Comparison of ENCODE assay signal across 18 mouse cellular contexts in the genomic region with DNA sequence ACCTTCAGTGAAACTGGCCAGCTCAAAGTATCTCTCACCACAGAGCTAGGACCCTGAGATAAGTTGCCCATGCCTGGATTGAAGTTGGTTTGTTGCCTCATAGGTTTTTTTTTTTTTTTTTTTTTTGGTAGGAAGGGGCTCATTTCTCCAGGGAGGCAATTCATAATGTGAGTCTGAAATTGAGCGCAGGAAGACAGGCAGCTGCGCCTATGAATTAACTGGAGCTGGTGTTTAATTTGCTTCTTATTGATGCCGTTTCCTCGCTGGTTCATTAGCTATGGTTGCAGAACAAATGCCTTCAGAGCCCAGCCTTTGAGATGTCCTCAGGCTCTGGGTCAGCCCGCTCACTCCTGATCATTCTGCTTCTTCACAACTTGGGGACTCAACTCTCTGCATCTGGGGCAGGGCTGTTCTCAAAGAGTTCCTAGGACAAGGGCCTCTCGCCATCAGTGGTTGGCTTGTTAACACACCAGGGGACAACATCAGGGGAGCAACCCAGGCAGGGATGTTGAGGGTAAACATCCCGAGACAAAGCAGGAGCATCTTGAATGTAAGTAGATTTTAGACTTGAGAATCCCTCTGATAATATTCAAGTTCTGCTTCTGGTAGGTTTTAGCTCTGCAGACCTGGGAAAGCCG.
DNase-seq lines count a peak whose midpoint lies in the region; ATAC-seq and TF ChIP-seq lines count a peak whose summit lies in the region.
"Had no signal": no experiment of that assay in that cellular context is flagged by ENCODE, and none has a peak within 500 bp of the region (broad histone marks: within the 10 kb centered on the region; RNA-seq: fewer than 3 reads in every experiment).

No protein-coding gene starts in this region.

- H3K4me3 ChIP-seq in forebrain, embryonic 14.5 days (ENCODE audit: low read depth, low read length) = no peak overlapping the region
- H3K4me3 ChIP-seq in forebrain, embryonic 16.5 days (replicated peaks; ENCODE audit: low read length) = no peak overlapping the region
- H3K4me3 ChIP-seq in hindbrain, embryonic 12.5 days = no peak overlapping the region
- H3K4me3 ChIP-seq in hindbrain, embryonic 14.5 days (replicated peaks; ENCODE audit: low read length) = no peak overlapping the region
- H3K4me3 ChIP-seq in midbrain, postnatal 0 days (ENCODE audit: low read depth, low read length) = no peak overlapping the region
- H3K4me3 ChIP-seq in midbrain, embryonic 11.5 days (ENCODE audit: low read depth, low read length) = no peak overlapping the region
- H3K4me3 ChIP-seq: embryonic facial prominence, embryonic 12.5 days had no signal

- TF ChIP-seq CTCF in midbrain, postnatal 0 days (IDR thresholded peaks at IDR 0.05) = no peak

- no peaks in the 10 kb centered on the region for H3K9me3 ChIP-seq in forebrain, embryonic 14.5 days (replicated peaks; ENCODE audit: control insufficient read depth, low read length)
- no peaks in the 10 kb centered on the region for H3K9me3 ChIP-seq in forebrain, embryonic 16.5 days (ENCODE audit: control insufficient read depth, low read length)
- H3K9me3 ChIP-seq in hindbrain, embryonic 12.5 days (replicated peaks) = no peaks in the 10 kb centered on the region
- no peaks in the 10 kb centered on the region for H3K9me3 ChIP-seq in hindbrain, embryonic 14.5 days (ENCODE audit: control insufficient read depth, low read length)
- no peaks in the 10 kb centered on the region for H3K9me3 ChIP-seq in midbrain, postnatal 0 days (ENCODE audit: low read length)
- no peaks in the 10 kb centered on the region for H3K9me3 ChIP-seq in midbrain, embryonic 11.5 days (ENCODE audit: control insufficient read depth, low read length)
- H3K9me3 ChIP-seq: embryonic facial prominence, embryonic 12.5 days had no signal

- no peaks in the 10 kb centered on the region for H3K4me1 ChIP-seq in forebrain, embryonic 14.5 days (ENCODE audit: control insufficient read depth, insufficient read depth, low read length)
- no peaks in the 10 kb centered on the region for H3K4me1 ChIP-seq in forebrain, embryonic 16.5 days (replicated peaks; ENCODE audit: control insufficient read depth, insufficient read depth, low read length)
- peaks cover 6% of the 10 kb centered on the region; the same call in 1 of the 2 replicates for H3K4me1 ChIP-seq in hindbrain, embryonic 12.5 days
- 0 out of 2 replicates have a peak, but pooled peaks cover 6% of the 10 kb centered on the region for H3K4me1 ChIP-seq in hindbrain, embryonic 14.5 days (replicated peaks; ENCODE audit: control insufficient read depth, insufficient read depth, low read length)
- H3K4me1 ChIP-seq in midbrain, postnatal 0 days (ENCODE audit: insufficient read depth, low read length) = no peaks in the 10 kb centered on the region
- no peaks in the 10 kb centered on the region for H3K4me1 ChIP-seq in midbrain, embryonic 11.5 days (ENCODE audit: control insufficient read depth, insufficient read depth, low read length)
- H3K4me1 ChIP-seq: embryonic facial prominence, embryonic 12.5 days had no signal

- no peaks in the 10 kb centered on the region for H3K27me3 ChIP-seq in forebrain, embryonic 14.5 days (replicated peaks; ENCODE audit: control insufficient read depth, insufficient read depth, low read length)
- no peaks in the 10 kb centered on the region for H3K27me3 ChIP-seq in forebrain, embryonic 16.5 days (replicated peaks; ENCODE audit: control insufficient read depth, insufficient read depth, low read length)
- no peaks in the 10 kb centered on the region for H3K27me3 ChIP-seq in hindbrain, embryonic 12.5 days
- no peaks in the 10 kb centered on the region for H3K27me3 ChIP-seq in hindbrain, embryonic 14.5 days (ENCODE audit: control insufficient read depth, insufficient read depth, low read length)
- no peaks in the 10 kb centered on the region for H3K27me3 ChIP-seq in midbrain, postnatal 0 days (ENCODE audit: insufficient read depth, low read length)
- H3K27me3 ChIP-seq in midbrain, embryonic 11.5 days (ENCODE audit: control insufficient read depth, insufficient read depth, low read length) = no peaks in the 10 kb centered on the region
- H3K27me3 ChIP-seq: embryonic facial prominence, embryonic 12.5 days had no signal

- 57% methylated on average over 8 of the region's 8 CpGs for whole genome bisulfite sequencing in forebrain, embryonic 14.5 days
- WGBS in forebrain, embryonic 16.5 days = 59% methylated on average over 8 of the region's 8 CpGs
- WGBS in hindbrain, embryonic 12.5 days = 56% methylated on average over 8 of the region's 8 CpGs
- 41% methylated on average over 8 of the region's 8 CpGs for WGBS in hindbrain, embryonic 14.5 days
- 55% methylated on average over 8 of the region's 8 CpGs for WGBS in midbrain, postnatal 0 days
- 69% methylated on average over 8 of the region's 8 CpGs for WGBS in midbrain, embryonic 11.5 days

- DNase-seq in forebrain, embryonic 14.5 days (ENCODE audit: low spot score) = peak; percentile 27
- DNase-seq in hindbrain, embryonic 14.5 days (ENCODE audit: low spot score) = no peak
- DNase-seq in midbrain, postnatal 0 days (ENCODE audit: low spot score) = peak; percentile 28
- DNase-seq in midbrain, embryonic 11.5 days (ENCODE audit: low spot score, missing footprints) = no peak
- DNase-seq in kidney, postnatal 10 days = no peak
- DNase-seq: adrenal gland, postnatal 10 days; B cell, adult 2 months; cerebellum, adult 11-12 months; cerebellum, adult 9-10 months; cerebellum, postnatal 25 days; forebrain, postnatal 0 days; gastrocnemius, postnatal 14 days; heart, postnatal 10 days had no signal

- H3K9ac ChIP-seq in forebrain, embryonic 14.5 days (ENCODE audit: low read length) = no peak overlapping the region
- no peak overlapping the region for H3K9ac ChIP-seq in forebrain, embryonic 16.5 days (replicated peaks; ENCODE audit: low read depth, low read length)
- H3K9ac ChIP-seq in hindbrain, embryonic 12.5 days = no peak overlapping the region
- H3K9ac ChIP-seq in hindbrain, embryonic 14.5 days = no peak overlapping the region
- H3K9ac ChIP-seq in midbrain, postnatal 0 days (replicated peaks; ENCODE audit: low read length, poor library complexity, severe bottlenecking) = no peak overlapping the region
- H3K9ac ChIP-seq in midbrain, embryonic 11.5 days (ENCODE audit: low read length) = no peak overlapping the region
- H3K9ac ChIP-seq: embryonic facial prominence, embryonic 12.5 days; forebrain, postnatal 0 days had no signal

- no peaks in the 10 kb centered on the region for H3K36me3 ChIP-seq in forebrain, embryonic 14.5 days (ENCODE audit: control insufficient read depth, insufficient read depth, low read length)
- no peaks in the 10 kb centered on the region for H3K36me3 ChIP-seq in forebrain, embryonic 16.5 days (ENCODE audit: control insufficient read depth, insufficient read depth)
- H3K36me3 ChIP-seq in hindbrain, embryonic 12.5 days = no peaks in the 10 kb centered on the region
- H3K36me3 ChIP-seq in hindbrain, embryonic 14.5 days (replicated peaks; ENCODE audit: control insufficient read depth, insufficient read depth) = no peaks in the 10 kb centered on the region
- no peaks in the 10 kb centered on the region for H3K36me3 ChIP-seq in midbrain, postnatal 0 days (ENCODE audit: insufficient read depth, low read length)
- no peaks in the 10 kb centered on the region for H3K36me3 ChIP-seq in midbrain, embryonic 11.5 days (ENCODE audit: control insufficient read depth, insufficient read depth, low read length)
- H3K36me3 ChIP-seq: embryonic facial prominence, embryonic 12.5 days had no signal

- no peak overlapping the region for H3K4me2 ChIP-seq in forebrain, embryonic 14.5 days (ENCODE audit: low read length)
- no peak overlapping the region for H3K4me2 ChIP-seq in forebrain, embryonic 16.5 days (ENCODE audit: low read length)
- H3K4me2 ChIP-seq in hindbrain, embryonic 12.5 days (replicated peaks) = no peak overlapping the region
- H3K4me2 ChIP-seq in hindbrain, embryonic 14.5 days (replicated peaks) = no peak overlapping the region
- H3K4me2 ChIP-seq in midbrain, postnatal 0 days (ENCODE audit: low read depth, low read length, poor library complexity, severe bottlenecking) = no peak overlapping the region
- no peak overlapping the region for H3K4me2 ChIP-seq in midbrain, embryonic 11.5 days
- H3K4me2 ChIP-seq: embryonic facial prominence, embryonic 12.5 days had no signal

- H3K27ac ChIP-seq in forebrain, embryonic 14.5 days (ENCODE audit: low read depth, low read length) = no peak overlapping the region
- no peak overlapping the region for H3K27ac ChIP-seq in forebrain, embryonic 16.5 days (ENCODE audit: low read length)
- no peak overlapping the region for H3K27ac ChIP-seq in hindbrain, embryonic 12.5 days
- H3K27ac ChIP-seq in hindbrain, embryonic 14.5 days = no peak overlapping the region
- no peak overlapping the region for H3K27ac ChIP-seq in midbrain, postnatal 0 days (ENCODE audit: low read depth, low read length)
- H3K27ac ChIP-seq in midbrain, embryonic 11.5 days (ENCODE audit: low read depth, low read length) = no peak overlapping the region
- H3K27ac ChIP-seq: embryonic facial prominence, embryonic 12.5 days had no signal

- ATAC-seq in forebrain, embryonic 14.5 days = no peak
- ATAC-seq in forebrain, embryonic 16.5 days = no peak
- 0 out of 2 replicates have a peak, but pooled peaks have one; percentile 29 for ATAC-seq in hindbrain, embryonic 12.5 days (ENCODE audit: low FRiP score)
- no peak for ATAC-seq in hindbrain, embryonic 14.5 days (ENCODE audit: low FRiP score)
- no peak for ATAC-seq in midbrain, postnatal 0 days (ENCODE audit: low FRiP score)
- no peak for ATAC-seq in midbrain, embryonic 11.5 days (ENCODE audit: low FRiP score)
- ATAC-seq: forebrain, postnatal 0 days; inflammation-experienced regulatory T-cells, adult 6 months; intestine, postnatal 0 days had no signal

Comparison
In these comparisons a context has a peak if more than half of its experiments do, and no peak if none do; other contexts are left out.
1. DNase-seq: peak in forebrain, embryonic 14.5 days (single experiment) and midbrain, postnatal 0 days (single experiment); none in hindbrain, embryonic 14.5 days (single experiment), midbrain, embryonic 11.5 days (single experiment) and kidney, postnatal 10 days (single experiment).